Mouse (Mus musculus) MEL-GATA-1-ER (cell line): ENCODE results near the gene Mapk8.
"Not testable (repeated sequence)": the region's sequence is repeated elsewhere in the genome, so short reads cannot be mapped to it uniquely, and the experiment has no call there.

ENCODE experiments used
- DNase-seq: peaks from one replicate; pipeline ENCODE4 v3.0.0-alpha.2; 2012; ENCODE audit warnings: low read depth; ENCODE audit errors: extremely low read depth

Gene Mapk8

GRCm38 (mm10) chr14:33447027-33447569 is at the start of gene Mapk8:
Gene Mapk8, minus strand, starts transcription at chr14:33447158.
- DNase-seq, result peak; percentile 43

GRCm38 (mm10) chr14:33495226-33495625 is 48.3 kb upstream of the Mapk8 start:
- DNase-seq, result no peak

- no peak for DNase-seq
Observed at GRCm38 (mm10) chr14:33487805-33488550, 41.0 kb upstream of the Mapk8 start.

- DNase-seq, result no peak
Observed at GRCm38 (mm10) chr14:33481991-33482390, 35.0 kb upstream of the Mapk8 start.

- DNase-seq, result no peak
Observed at GRCm38 (mm10) chr14:33476094-33476760, 29.3 kb upstream of the Mapk8 start.

- DNase-seq, result no peak
Observed at GRCm38 (mm10) chr14:33474461-33474860, 27.5 kb upstream of the Mapk8 start.

GRCm38 (mm10) chr14:33471331-33471730 is 24.4 kb upstream of the Mapk8 start, which contains the start of gene Frmpd2:
Gene Frmpd2, plus strand, starts transcription at chr14:33471696.
- no peak for DNase-seq

GRCm38 (mm10) chr14:33467766-33468165 is 20.8 kb upstream of the Mapk8 start:
- DNase-seq, result no peak

GRCm38 (mm10) chr14:33463658-33464057 is 16.7 kb upstream of the Mapk8 start:
- no peak for DNase-seq

- DNase-seq, result no peak
Observed at GRCm38 (mm10) chr14:33450331-33450730, 3.4 kb upstream of the Mapk8 start.

- no peak for DNase-seq
Observed at GRCm38 (mm10) chr14:33449296-33449840, 2.4 kb upstream of the Mapk8 start.

GRCm38 (mm10) chr14:33448276-33448675 is 1.3 kb upstream of the Mapk8 start:
- DNase-seq, result no peak

GRCm38 (mm10) chr14:33446561-33447023 is 366 bp downstream of the Mapk8 start:
- no peak for DNase-seq

GRCm38 (mm10) chr14:33445962-33446361 is 996 bp downstream of the Mapk8 start:
- no peak for DNase-seq

- DNase-seq, result no peak
Observed at GRCm38 (mm10) chr14:33443780-33444179, 3.2 kb downstream of the Mapk8 start.

GRCm38 (mm10) chr14:33432485-33432884 is 14.5 kb downstream of the Mapk8 start:
- DNase-seq, result not testable (repeated sequence)

GRCm38 (mm10) chr14:33424124-33424523 is 22.8 kb downstream of the Mapk8 start:
- peak; percentile 37 for DNase-seq

- no peak for DNase-seq
Observed at GRCm38 (mm10) chr14:33423003-33423402, 24.0 kb downstream of the Mapk8 start.

GRCm38 (mm10) chr14:33418311-33418909 is 28.5 kb downstream of the Mapk8 start:
- no peak for DNase-seq

GRCm38 (mm10) chr14:33415746-33416145 is 31.2 kb downstream of the Mapk8 start:
- no peak for DNase-seq

- DNase-seq, result peak; percentile 20
Observed at GRCm38 (mm10) chr14:33402331-33402730, 44.6 kb downstream of the Mapk8 start.

GRCm38 (mm10) chr14:33400019-33400418 is 46.9 kb downstream of the Mapk8 start:
- DNase-seq, result no peak
